Mouse (Mus musculus): Measurements from ENCODE around the gene Samd14.

Samd14 gene

DNA sequence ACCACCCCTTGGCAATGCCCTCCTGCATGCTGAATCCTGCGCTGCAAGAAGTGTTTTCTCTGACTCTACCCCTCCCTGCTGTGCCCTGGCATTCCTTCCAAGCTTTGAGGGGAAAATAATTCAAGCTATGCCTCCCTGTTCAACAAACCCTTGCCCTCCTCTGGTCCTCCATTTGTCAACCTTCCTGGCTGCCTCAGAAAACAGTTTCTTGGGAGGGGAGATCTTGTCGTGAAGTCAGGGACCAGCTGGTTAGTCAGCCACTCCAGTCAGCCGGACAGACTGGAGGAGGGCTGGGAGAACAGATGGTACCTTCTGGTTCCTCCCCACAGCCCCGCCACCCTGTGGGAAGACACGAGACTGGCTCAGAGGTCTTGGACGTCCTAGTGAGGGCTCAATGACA, 27.6 kb downstream of the Samd14 start:
- DNase-seq (ENCODE audit: low spot score), result no peak

GRCm38 (mm10) chr11:95038156-95038817, 28.6 kb downstream of the Samd14 start:
- DNase-seq (ENCODE audit: low spot score), result no peak

DNA sequence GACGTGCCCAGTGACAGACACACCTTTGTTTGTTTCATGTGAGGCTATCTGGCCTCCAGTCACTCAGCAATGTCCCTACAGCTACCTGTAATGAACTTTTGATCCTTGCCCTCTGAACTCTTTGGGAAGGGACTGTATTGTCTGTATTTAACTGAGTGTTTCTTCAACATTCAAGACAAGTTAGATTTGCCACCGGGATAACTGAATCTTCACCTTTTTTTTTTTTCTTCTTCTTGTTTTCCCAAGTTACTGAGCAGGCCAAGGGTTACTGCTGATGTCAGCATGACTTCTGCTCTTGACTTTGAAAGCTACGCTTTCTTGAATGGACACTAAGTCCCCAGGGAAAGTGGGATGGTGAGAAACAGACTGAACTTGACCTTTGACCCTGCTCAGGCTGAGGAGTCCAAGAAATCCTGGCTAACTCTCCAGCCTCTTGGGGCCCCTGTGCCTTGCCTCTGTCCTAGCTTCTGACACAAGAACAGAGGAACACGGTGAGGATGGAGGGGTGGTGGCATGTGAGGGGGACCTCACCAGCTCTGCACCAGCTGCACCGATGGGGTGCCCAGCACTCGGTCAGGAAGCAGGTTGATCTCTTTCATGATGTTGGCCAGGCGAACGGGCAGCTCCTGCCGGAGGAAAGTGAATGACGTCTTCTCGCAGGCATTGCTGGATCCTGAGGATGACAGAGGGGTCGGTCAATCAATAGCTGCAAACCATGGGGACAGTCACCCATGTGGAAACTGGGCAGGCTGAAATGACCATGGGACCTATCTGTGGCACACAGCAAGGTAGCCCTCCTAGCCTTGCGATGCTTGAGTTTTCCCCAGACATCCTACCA, 29.4 kb downstream of the Samd14 start:
- no peak for DNase-seq (ENCODE audit: low spot score)

- no peak for DNase-seq (ENCODE audit: low spot score)
Measured at GRCm38 (mm10) chr11:95039766-95040165, 30.1 kb downstream of the Samd14 start.

GRCm38 (mm10) chr11:95040491-95041138, 30.9 kb downstream of the Samd14 start:
- peak; percentile 62 for DNase-seq (ENCODE audit: low spot score)

- DNase-seq (ENCODE audit: low spot score), result peak; percentile 96
Measured at GRCm38 (mm10) chr11:95041139-95041609, 31.5 kb downstream of the Samd14 start, which contains the start of gene Pdk2. Gene Pdk2, minus strand, starts transcription at chr11:95041354.

- peak; percentile 88 for DNase-seq (ENCODE audit: low spot score)
Measured at GRCm38 (mm10) chr11:95042096-95042495, 32.4 kb downstream of the Samd14 start.

DNA sequence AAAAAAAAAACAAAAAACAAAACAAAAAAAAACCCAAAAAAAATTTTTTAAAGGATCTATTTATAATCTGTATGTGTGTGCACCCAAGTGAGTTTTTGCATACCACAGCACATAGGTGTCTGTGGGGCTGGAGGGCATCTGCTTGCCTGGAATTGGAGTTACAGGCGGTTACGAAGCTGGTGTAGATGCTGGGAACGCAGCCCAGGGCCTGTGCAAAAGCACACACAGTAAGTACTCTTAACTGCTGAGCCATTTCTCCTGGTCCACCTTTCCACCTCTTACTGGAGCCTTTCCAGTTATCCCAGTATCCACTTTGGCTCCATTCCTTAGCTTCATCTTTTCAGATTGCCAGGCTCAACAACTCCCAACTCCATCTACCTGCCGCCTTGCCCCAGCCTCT, 33.4 kb downstream of the Samd14 start:
- DNase-seq (ENCODE audit: low spot score), result no peak

- DNase-seq (ENCODE audit: low spot score), result no peak
Measured at GRCm38 (mm10) chr11:95043608-95044007, 33.9 kb downstream of the Samd14 start.

- DNase-seq (ENCODE audit: low spot score), result no peak
Measured at GRCm38 (mm10) chr11:95044185-95044870, 34.6 kb downstream of the Samd14 start.

GRCm38 (mm10) chr11:95046980-95047680, 37.5 kb downstream of the Samd14 start:
- peak; percentile 47 for DNase-seq (ENCODE audit: low spot score)

GRCm38 (mm10) chr11:95053062-95053461, 43.4 kb downstream of the Samd14 start:
- no peak for DNase-seq (ENCODE audit: low spot score)

DNA sequence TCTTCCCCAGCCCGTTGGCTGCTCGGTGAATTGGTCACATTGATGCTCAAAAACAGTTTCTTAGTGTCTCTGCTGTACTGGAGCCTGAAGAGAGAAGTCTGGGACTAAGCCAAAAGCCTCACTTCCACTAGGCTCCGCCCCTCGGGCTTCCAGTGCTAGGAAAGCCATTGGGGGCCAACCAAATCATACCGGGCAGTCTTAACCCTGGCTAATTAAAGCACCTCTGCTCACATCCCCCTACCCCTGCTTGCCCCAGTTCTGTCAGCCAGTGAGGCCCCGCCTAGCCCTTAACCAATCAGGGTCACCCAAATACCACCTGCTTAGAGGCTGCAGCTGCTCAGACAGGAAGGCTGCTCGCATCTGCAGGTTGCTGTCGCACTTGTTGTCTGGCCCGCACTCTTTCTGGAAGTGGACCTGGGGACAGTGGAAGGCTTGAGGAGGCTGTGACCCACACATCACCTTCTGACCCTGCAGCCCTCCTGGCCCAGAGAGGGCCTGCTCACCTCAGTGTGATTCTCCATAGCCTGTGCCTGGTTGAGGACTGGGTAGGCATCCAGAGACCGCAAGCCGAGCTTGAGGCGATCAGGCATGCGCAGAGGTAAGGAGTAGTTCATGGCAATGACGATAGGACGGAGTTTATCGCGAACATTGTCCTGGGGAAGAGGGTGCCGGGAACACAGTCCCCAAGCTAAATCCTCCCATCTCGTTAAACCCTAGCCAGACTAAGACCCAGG, 47.3 kb downstream of the Samd14 start:
- no peak for DNase-seq (ENCODE audit: low spot score)

GRCm38 (mm10) chr11:95069226-95069957, 59.7 kb downstream of the Samd14 start:
- no peak for DNase-seq (ENCODE audit: low spot score)

GRCm38 (mm10) chr11:95070140-95071107, 60.7 kb downstream of the Samd14 start:
- DNase-seq (ENCODE audit: low spot score), result peak; percentile 71

GRCm38 (mm10) chr11:95071266-95071665, 61.6 kb downstream of the Samd14 start:
- no peak for DNase-seq (ENCODE audit: low spot score)

DNA sequence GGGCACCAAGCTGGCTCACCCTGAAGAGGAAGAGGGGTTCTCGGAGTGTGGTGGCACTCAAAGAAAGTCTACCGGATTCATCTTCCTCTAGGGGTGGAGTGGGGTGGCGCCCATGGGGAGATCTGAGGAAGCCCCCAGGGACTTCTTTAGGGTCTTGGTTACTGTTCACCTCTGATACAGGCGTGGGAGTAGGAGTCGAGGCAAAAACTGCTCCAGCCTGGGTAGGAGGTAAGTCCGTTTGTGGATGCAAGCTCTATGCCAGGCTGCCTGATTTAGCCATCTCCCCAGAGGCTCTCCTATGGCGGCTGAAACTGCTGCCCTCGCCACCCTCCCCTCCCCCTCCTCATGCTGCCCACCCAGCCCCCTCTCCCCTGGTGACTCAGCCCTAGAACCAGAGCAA, 62.5 kb downstream of the Samd14 start:
- DNase-seq (ENCODE audit: low spot score), result no peak

GRCm38 (mm10) chr11:95072804-95073203, 63.1 kb downstream of the Samd14 start:
- peak; percentile 70 for DNase-seq (ENCODE audit: low spot score)

- DNase-seq (ENCODE audit: low spot score), result no peak
Measured at GRCm38 (mm10) chr11:95073835-95074234, 64.2 kb downstream of the Samd14 start.
